Comparison of ENCODE assay signal across 9 mouse cellular contexts in the genomic region with DNA sequence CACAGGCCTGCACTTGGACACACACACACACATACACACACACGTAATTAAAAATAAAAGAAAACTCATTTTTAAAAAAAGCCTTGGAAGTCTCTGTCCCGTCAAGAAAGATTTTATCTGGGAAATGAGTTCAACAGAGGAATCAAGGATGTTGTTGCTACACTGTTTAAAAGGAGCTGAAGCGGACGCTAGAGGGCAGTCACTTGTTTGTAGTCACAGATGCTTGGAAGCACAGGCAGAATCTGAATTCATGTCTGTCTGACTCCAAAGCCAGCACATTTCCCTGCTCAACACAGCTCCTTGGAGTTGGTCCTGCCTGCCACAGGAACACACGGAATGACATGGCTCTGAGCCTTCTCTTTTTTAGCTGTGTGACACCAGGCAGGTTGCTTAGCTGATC. TPM values are rescaled to one million over a fixed set of nuclear protein-coding genes. Genes with fewer than 3 reads are reported as not detected.
A peak's percentile ranks its signal among the peaks of the same experiment; 100 is the strongest.
DNase-seq lines count a peak whose midpoint lies in the region; ATAC-seq and TF ChIP-seq lines count a peak whose summit lies in the region.
"Had no signal": no experiment of that assay in that cellular context is flagged by ENCODE, and none has a peak within 500 bp of the region (broad histone marks: within the 10 kb centered on the region; RNA-seq: fewer than 3 reads in every experiment).

No protein-coding gene starts in this region.

- no peaks in the 10 kb centered on the region for H3K27me3 ChIP-seq in embryonic facial prominence, embryonic 11.5 days (ENCODE audit: control insufficient read depth, insufficient read depth, low read length)
- no peaks in the 10 kb centered on the region for H3K27me3 ChIP-seq in embryonic facial prominence, embryonic 10.5 days (replicated peaks; ENCODE audit: low read depth, poor library complexity, severe bottlenecking)
- H3K27me3 ChIP-seq: liver, embryonic 15.5 days had no signal

- ATAC-seq in embryonic facial prominence, embryonic 11.5 days (replicated peaks; ENCODE audit: insufficient number of reproducible peaks, low FRiP score, low TSS enrichment, low read depth), result no peak
- ATAC-seq in erythroblast, adult 5-6 weeks (replicated peaks; ENCODE audit: low FRiP score, poor library complexity, severe bottlenecking), result no peak

- no peak overlapping the region for H3K9ac ChIP-seq in embryonic facial prominence, embryonic 11.5 days (replicated peaks; ENCODE audit: low read length)
- H3K9ac ChIP-seq: liver, embryonic 15.5 days had no signal

- WGBS in embryonic facial prominence, embryonic 11.5 days, result 20% methylated on average over 5 of the region's 5 CpGs
- WGBS in embryonic facial prominence, embryonic 10.5 days, result 23% methylated on average over 5 of the region's 5 CpGs

- DNase-seq in embryonic facial prominence, embryonic 11.5 days (ENCODE audit: low spot score), result peak; percentile 60
- DNase-seq in embryonic facial prominence, embryonic 10.5 days (ENCODE audit: low spot score), result no peak
- DNase-seq in left cerebral cortex, postnatal 14 days (ENCODE audit: low spot score in 2 of 2), result peak; percentile 39 to 48
- no peak for DNase-seq in left cerebral cortex, adult 8-10 months (ENCODE audit: low spot score in 2 of 2)
- peak; percentile 38 for DNase-seq in A20 (ENCODE audit: low read depth, low spot score)
- peak; percentile 63 for DNase-seq in brain, embryonic 14.5 days (ENCODE audit: low read depth)
- no peak for DNase-seq in Muller cell, postnatal 12 days (ENCODE audit: inconsistent ontology term)

- no peaks in the 10 kb centered on the region; the same call in 1 of the 2 replicates for H3K9me3 ChIP-seq in embryonic facial prominence, embryonic 11.5 days (replicated peaks; ENCODE audit: control insufficient read depth, low read length)
- H3K9me3 ChIP-seq in embryonic facial prominence, embryonic 10.5 days, result no peaks in the 10 kb centered on the region
- H3K9me3 ChIP-seq: liver, embryonic 15.5 days had no signal

- no peak for TF ChIP-seq POLR2A in brain, embryonic 14.5 days (IDR thresholded peaks at IDR 0.05; ENCODE audit: borderline replicate concordance, extremely low read depth, insufficient read depth, insufficient read length, poor library complexity, severe bottlenecking)

- intact Hi-C loops in left cerebral cortex, postnatal 14 days (cut with DNase I), result loop anchor here (5.0 kb wide), 1 partner anchor 201 kb away; no protein-coding TSS in a partner anchor

- peak; percentile 52; the same call in 1 of the 2 replicates for TF ChIP-seq CTCF in brain, embryonic 14.5 days (IDR thresholded peaks at IDR 0.05; ENCODE audit: borderline replicate concordance, extremely low read depth, insufficient read depth, insufficient read length)

- H3K36me3 ChIP-seq in embryonic facial prominence, embryonic 11.5 days (replicated peaks; ENCODE audit: control insufficient read depth, insufficient read depth, low read depth, low read length), result no peaks in the 10 kb centered on the region
- H3K36me3 ChIP-seq in embryonic facial prominence, embryonic 10.5 days (replicated peaks), result no peaks in the 10 kb centered on the region
- H3K36me3 ChIP-seq: liver, embryonic 15.5 days had no signal

- H3K4me1 ChIP-seq in embryonic facial prominence, embryonic 11.5 days (ENCODE audit: control insufficient read depth, insufficient read depth, low read length), result no peaks in the 10 kb centered on the region
- no peaks in the 10 kb centered on the region; the same call in 1 of the 2 replicates for H3K4me1 ChIP-seq in embryonic facial prominence, embryonic 10.5 days
- H3K4me1 ChIP-seq: liver, embryonic 15.5 days had no signal

- H3K4me3 ChIP-seq in embryonic facial prominence, embryonic 11.5 days (ENCODE audit: low read depth, low read length), result no peak overlapping the region
- H3K4me3 ChIP-seq in embryonic facial prominence, embryonic 10.5 days, result no peak overlapping the region
- H3K4me3 ChIP-seq: liver, embryonic 15.5 days had no signal

- no peak overlapping the region for H3K27ac ChIP-seq in embryonic facial prominence, embryonic 11.5 days (replicated peaks; ENCODE audit: low read depth, low read length)
- no peak overlapping the region for H3K27ac ChIP-seq in embryonic facial prominence, embryonic 10.5 days (replicated peaks)
- H3K27ac ChIP-seq: liver, embryonic 15.5 days had no signal

- no peak overlapping the region for H3K4me2 ChIP-seq in embryonic facial prominence, embryonic 11.5 days (ENCODE audit: low read depth, low read length)
- H3K4me2 ChIP-seq: liver, embryonic 15.5 days had no signal

RNA-seq across cellular contexts. Expression of gene C1qb, which starts 7.4 kb away (rescaled TPM):
- 28.9 and 31.9 TPM in 2 replicates for polyA plus RNA-seq in embryonic facial prominence, embryonic 11.5 days (2014; fragmentation: Nextera tagmentation; extraction: Ambion mirVana)
- 17.0 and 20.1 TPM in 2 replicates for polyA plus RNA-seq in embryonic facial prominence, embryonic 10.5 days (2016; fragmentation: Nextera tagmentation; extraction: Ambion mirVana)
- 10 to 100 TPM; 36.1 to 43.9 TPM for total RNA-seq in left cerebral cortex, postnatal 14 days (2021)
- 100 to 1,000 TPM in 2 of 4 experiments, 10 to 100 TPM in 2; 51.2 to 165 (median 86.4) TPM for total RNA-seq in left cerebral cortex, adult 8-10 months (2022)
- 27.5 and 30.5 TPM in 2 replicates for polyA plus RNA-seq in brain, embryonic 14.5 days (2012; rRNA removed)
- total RNA-seq in erythroblast, adult 5-6 weeks (2015; ENCODE audit: low replicate concordance), result 65.4 and 84.5 TPM in 2 replicates
- 20.3 and 29.7 TPM in 2 replicates for total RNA-seq in erythroblast, adult 5-6 weeks (2017; ENCODE audit: low replicate concordance)

RNA-seq across cellular contexts. Expression of gene C1qc, which starts 14.3 kb away (rescaled TPM):
- polyA plus RNA-seq in embryonic facial prominence, embryonic 11.5 days (2014; fragmentation: Nextera tagmentation; extraction: Ambion mirVana), result 14.5 and 16.7 TPM in 2 replicates
- polyA plus RNA-seq in embryonic facial prominence, embryonic 10.5 days (2016; fragmentation: Nextera tagmentation; extraction: Ambion mirVana), result 5.6 and 7.2 TPM in 2 replicates
- total RNA-seq in left cerebral cortex, postnatal 14 days (2021), result 10 to 100 TPM; 39.4 to 40.1 TPM
- total RNA-seq in left cerebral cortex, adult 8-10 months (2022), result 100 to 1,000 TPM in 1 of 4 experiments, 10 to 100 TPM in 3; 32.7 to 131 (median 67.3) TPM
- polyA plus RNA-seq in brain, embryonic 14.5 days (2012; rRNA removed), result 18.3 and 19.5 TPM in 2 replicates
- 27.1 and 31.3 TPM in 2 replicates for total RNA-seq in erythroblast, adult 5-6 weeks (2015; ENCODE audit: low replicate concordance)
- total RNA-seq in erythroblast, adult 5-6 weeks (2017; ENCODE audit: low replicate concordance), result 26.6 and 32.5 TPM in 2 replicates

RNA-seq across cellular contexts. Expression of gene C1qa, which starts 20.0 kb away (rescaled TPM):
- polyA plus RNA-seq in embryonic facial prominence, embryonic 11.5 days (2014; fragmentation: Nextera tagmentation; extraction: Ambion mirVana), result 15.2 and 16.2 TPM in 2 replicates
- polyA plus RNA-seq in embryonic facial prominence, embryonic 10.5 days (2016; fragmentation: Nextera tagmentation; extraction: Ambion mirVana), result 4.6 and 8.1 TPM in 2 replicates
- total RNA-seq in left cerebral cortex, postnatal 14 days (2021), result 10 to 100 TPM; 42.5 to 44.9 TPM
- 100 to 1,000 TPM in 2 of 4 experiments, 10 to 100 TPM in 2; 39.2 to 176 (median 85.0) TPM for total RNA-seq in left cerebral cortex, adult 8-10 months (2022)
- polyA plus RNA-seq in brain, embryonic 14.5 days (2012; rRNA removed), result 14.2 and 14.9 TPM in 2 replicates
- total RNA-seq in erythroblast, adult 5-6 weeks (2015; ENCODE audit: low replicate concordance), result 30.1 and 40.9 TPM in 2 replicates
- 34.8 and 35.7 TPM in 2 replicates for total RNA-seq in erythroblast, adult 5-6 weeks (2017; ENCODE audit: low replicate concordance)

RNA-seq across cellular contexts. Expression of gene Ephb2, which starts 42.8 kb away (rescaled TPM):
- 11.0 and 11.7 TPM in 2 replicates for polyA plus RNA-seq in embryonic facial prominence, embryonic 11.5 days (2014; fragmentation: Nextera tagmentation; extraction: Ambion mirVana)
- 10.7 and 12.4 TPM in 2 replicates for polyA plus RNA-seq in embryonic facial prominence, embryonic 10.5 days (2016; fragmentation: Nextera tagmentation; extraction: Ambion mirVana)
- total RNA-seq in left cerebral cortex, postnatal 14 days (2021), result 10 to 100 TPM; 31.6 to 32.7 TPM
- 10 to 100 TPM; 13.2 to 15.0 (median 14.0) TPM for total RNA-seq in left cerebral cortex, adult 8-10 months (2022)
- polyA plus RNA-seq in brain, embryonic 14.5 days (2012; rRNA removed), result 110 and 141 TPM in 2 replicates
- not detected in 2 replicates for total RNA-seq in erythroblast, adult 5-6 weeks (2015; ENCODE audit: low replicate concordance)
- 0.09 and 1.4 TPM in 2 replicates for total RNA-seq in erythroblast, adult 5-6 weeks (2017; ENCODE audit: low replicate concordance)

Comparison
In these comparisons a context has a peak if more than half of its experiments do, and no peak if none do; other contexts are left out.
1. DNase-seq: peak in embryonic facial prominence, embryonic 11.5 days (single experiment), left cerebral cortex, postnatal 14 days (2 of 2), A20 (single experiment) and brain, embryonic 14.5 days (single experiment); none in embryonic facial prominence, embryonic 10.5 days (single experiment), left cerebral cortex, adult 8-10 months (0 of 2) and Muller cell, postnatal 12 days (single experiment).